9 mouse cellular contexts compared by ENCODE assay signal in the genomic region with DNA sequence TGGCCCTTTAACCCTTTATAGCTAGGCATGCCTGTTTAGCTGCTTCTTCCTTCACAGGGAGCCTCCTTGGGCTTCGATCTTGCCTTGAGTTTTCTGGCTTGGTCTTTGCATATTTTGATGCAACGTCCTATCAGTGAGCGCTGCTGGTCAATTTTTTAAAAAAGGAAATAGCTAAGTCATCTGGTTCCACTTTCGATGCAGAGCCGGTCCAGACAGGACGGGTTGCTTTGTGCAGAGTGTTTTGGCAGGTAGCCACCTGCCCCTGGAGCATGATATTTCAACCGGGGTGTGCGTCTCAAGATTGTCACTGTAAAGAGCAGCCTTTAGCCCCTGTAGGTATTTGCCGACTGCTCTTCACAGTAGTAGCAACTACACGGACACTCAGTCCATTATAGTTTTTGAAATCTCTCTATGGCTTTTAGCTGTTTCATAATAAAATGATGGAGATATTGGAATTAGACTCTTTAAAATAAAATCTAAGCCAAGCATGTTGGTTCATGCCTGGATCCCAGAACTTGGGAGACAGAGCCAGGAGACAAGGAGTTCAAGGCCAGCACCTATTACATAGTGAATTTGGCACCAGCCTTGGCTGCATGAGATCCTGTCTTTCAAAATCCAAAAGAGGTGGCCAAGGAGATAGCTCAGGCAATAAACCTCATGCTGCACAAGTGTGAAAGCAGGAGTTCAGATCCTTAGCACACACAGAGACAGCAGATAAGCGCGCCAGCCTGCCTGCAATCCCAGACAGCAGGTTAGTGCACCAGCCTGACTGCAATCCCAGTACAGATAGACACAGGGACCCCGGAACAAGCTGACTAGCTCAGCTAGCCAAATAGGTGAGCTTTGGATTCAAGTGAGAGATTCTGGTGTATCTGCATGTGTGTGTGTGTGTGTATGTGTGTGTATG. TPM values are rescaled to one million over a fixed set of nuclear protein-coding genes. Genes with fewer than 3 reads are reported as not detected.
A peak's percentile ranks its signal among the peaks of the same experiment; 100 is the strongest.
DNase-seq lines count a peak whose midpoint lies in the region; ATAC-seq and TF ChIP-seq lines count a peak whose summit lies in the region.
"Had no signal": no experiment of that assay in that cellular context is flagged by ENCODE, and none has a peak within 500 bp of the region (broad histone marks: within the 10 kb centered on the region; RNA-seq: fewer than 3 reads in every experiment).

No protein-coding gene starts in this region.

- dilution Hi-C loops in CH12.LX (cut with MboI; ENCODE audit: extremely low pct_ligation_motif_present, extremely low pct_unique_long_range_greater_than_20kb, low sequenced_read_pairs): no loop called here

- H3K79me2 ChIP-seq in CH12.LX (replicated peaks; ENCODE audit: control insufficient read depth, extremely low read depth, insufficient read depth, poor library complexity, severe bottlenecking): no peaks in the 10 kb centered on the region

- peak; percentile 44 for DNase-seq in forebrain, embryonic 11.5 days (ENCODE audit: low spot score)
- peak; percentile 35 for DNase-seq in CH12.LX (ENCODE audit: extremely low read depth)
- peak; percentile 29 for DNase-seq in gastrocnemius, postnatal 25 days
- DNase-seq in lung, postnatal 0 days (ENCODE audit: low spot score): peak; percentile 49
- DNase-seq in spleen, postnatal 4 days (ENCODE audit: low spot score in 2 of 2): no peak
- DNase-seq in layer of hippocampus, adult 2 months (ENCODE audit: low spot score in 2 of 2): no peak
- DNase-seq: cerebellum, postnatal 14 days had no signal

- no peak overlapping the region for H3K4me3 ChIP-seq in forebrain, embryonic 11.5 days (ENCODE audit: low read depth, low read length)
- no peak overlapping the region for H3K4me3 ChIP-seq in forebrain, embryonic 16.5 days (replicated peaks; ENCODE audit: low read length)
- H3K4me3 ChIP-seq in CH12.LX (replicated peaks in 1 of 3; ENCODE audit: low read depth in 2 of 3, low read length in 2 of 3, poor library complexity in 1 of 3): no peak overlapping the region
- H3K4me3 ChIP-seq in lung, postnatal 0 days (ENCODE audit: low read depth, low read length): 0 out of 2 replicates have a peak overlapping the region, but pooled peaks have one; percentile 3
- H3K4me3 ChIP-seq in layer of hippocampus, adult 2 months: no peak overlapping the region

- 0 out of 2 replicates have a peak, but pooled peaks have one; percentile 13 for TF ChIP-seq EP300 in CH12.LX (IDR thresholded peaks at IDR 0.05; ENCODE audit: low read length)
- no peak for TF ChIP-seq EP300 in lung, postnatal 0 days (IDR thresholded peaks at IDR 0.05)

- no peak overlapping the region for H3K27ac ChIP-seq in forebrain, embryonic 11.5 days (ENCODE audit: low read depth, low read length)
- no peak overlapping the region for H3K27ac ChIP-seq in forebrain, embryonic 16.5 days (ENCODE audit: low read length)
- H3K27ac ChIP-seq in CH12.LX (ENCODE audit: insufficient read depth, low read depth): no peak overlapping the region
- no peak overlapping the region for H3K27ac ChIP-seq in lung, postnatal 0 days (ENCODE audit: low read length)
- H3K27ac ChIP-seq in layer of hippocampus, adult 2 months: no peak overlapping the region

- no peaks in the 10 kb centered on the region for H3K9me3 ChIP-seq in forebrain, embryonic 11.5 days (ENCODE audit: control insufficient read depth, low read length)
- H3K9me3 ChIP-seq in forebrain, embryonic 16.5 days (ENCODE audit: control insufficient read depth, low read length): no peaks in the 10 kb centered on the region
- peaks cover 4% of the 10 kb centered on the region for H3K9me3 ChIP-seq in CH12.LX (replicated peaks; ENCODE audit: low read length)
- no peaks in the 10 kb centered on the region for H3K9me3 ChIP-seq in lung, postnatal 0 days (ENCODE audit: low read length)

- no peak for TF ChIP-seq RAD21 in CH12.LX (IDR thresholded peaks at IDR 0.05; ENCODE audit: low read depth, low read length)

- TF ChIP-seq CTCF in CH12.LX (conservative IDR thresholded peaks at IDR 0.05 in 1 of 2, IDR thresholded peaks at IDR 0.05 in 1 of 2; ENCODE audit: low read depth in 2 of 2, low read length in 2 of 2): no peak
- no peak for TF ChIP-seq CTCF in lung, postnatal 0 days (IDR thresholded peaks at IDR 0.05)
- no peak for TF ChIP-seq CTCF in layer of hippocampus, adult 2 months (conservative IDR thresholded peaks at IDR 0.05)

- H3K4me2 ChIP-seq in forebrain, embryonic 11.5 days (ENCODE audit: low read depth, low read length, severe bottlenecking): no peak overlapping the region
- H3K4me2 ChIP-seq in forebrain, embryonic 16.5 days (ENCODE audit: low read length): no peak overlapping the region
- peak overlapping the region; percentile 90 for H3K4me2 ChIP-seq in CH12.LX (ENCODE audit: insufficient read depth, low read depth, poor library complexity, severe bottlenecking)
- H3K4me2 ChIP-seq in lung, postnatal 0 days (replicated peaks; ENCODE audit: low read depth, low read length): no peak overlapping the region

- no peak for ATAC-seq in forebrain, embryonic 11.5 days (replicated peaks; ENCODE audit: low FRiP score)
- ATAC-seq in forebrain, embryonic 16.5 days: no peak
- no peak for ATAC-seq in lung, postnatal 0 days
- no peak for ATAC-seq in cerebellum, adult (ENCODE audit: insufficient number of reproducible peaks, low FRiP score, low TSS enrichment)

- H3K27me3 ChIP-seq in forebrain, embryonic 11.5 days (ENCODE audit: control insufficient read depth, insufficient read depth, low read length): no peaks in the 10 kb centered on the region
- H3K27me3 ChIP-seq in forebrain, embryonic 16.5 days (replicated peaks; ENCODE audit: control insufficient read depth, insufficient read depth, low read length): no peaks in the 10 kb centered on the region
- H3K27me3 ChIP-seq in CH12.LX (replicated peaks): no peaks in the 10 kb centered on the region
- no peaks in the 10 kb centered on the region for H3K27me3 ChIP-seq in lung, postnatal 0 days (replicated peaks; ENCODE audit: insufficient read depth, low read length)

- in situ Hi-C loops in CH12.LX (cut with MboI; ENCODE audit: low pct_ligation_motif_present, low pct_unique_long_range_greater_than_20kb, low sequenced_read_pairs): loop anchor here (5.0 kb wide), 1 partner anchor 51 kb away; no protein-coding TSS in a partner anchor

- no peaks in the 10 kb centered on the region for H3K4me1 ChIP-seq in forebrain, embryonic 11.5 days (replicated peaks; ENCODE audit: control insufficient read depth, insufficient read depth, low read length)
- peaks cover 6% of the 10 kb centered on the region; the same call in 1 of the 2 replicates for H3K4me1 ChIP-seq in forebrain, embryonic 16.5 days (replicated peaks; ENCODE audit: control insufficient read depth, insufficient read depth, low read length)
- peaks cover 0 to 20% of the 10 kb centered on the region in 2 experiments; a peak in 3 of 4 replicates for H3K4me1 ChIP-seq in CH12.LX (ENCODE audit: control insufficient read depth in 1 of 2, insufficient read depth in 2 of 2)
- H3K4me1 ChIP-seq in lung, postnatal 0 days (ENCODE audit: insufficient read depth, low read depth, low read length): no peaks in the 10 kb centered on the region

- no peaks in the 10 kb centered on the region for H3K36me3 ChIP-seq in forebrain, embryonic 11.5 days (ENCODE audit: control insufficient read depth, insufficient read depth, low read length)
- H3K36me3 ChIP-seq in forebrain, embryonic 16.5 days (ENCODE audit: control insufficient read depth, insufficient read depth): no peaks in the 10 kb centered on the region
- H3K36me3 ChIP-seq in CH12.LX (replicated peaks in 1 of 2; ENCODE audit: control insufficient read depth in 1 of 2, insufficient read depth in 1 of 2, low read length in 1 of 2): no peaks in the 10 kb centered on the region
- no peaks in the 10 kb centered on the region for H3K36me3 ChIP-seq in lung, postnatal 0 days (ENCODE audit: insufficient read depth, low read length)

- H3K9ac ChIP-seq in forebrain, embryonic 11.5 days (ENCODE audit: low read length): no peak overlapping the region
- H3K9ac ChIP-seq in forebrain, embryonic 16.5 days (replicated peaks; ENCODE audit: low read depth, low read length): no peak overlapping the region
- H3K9ac ChIP-seq in CH12.LX (ENCODE audit: insufficient read depth, low read depth): no peak overlapping the region
- no peak overlapping the region for H3K9ac ChIP-seq in lung, postnatal 0 days (replicated peaks; ENCODE audit: low read depth)

- 81% methylated on average over 13 of the region's 13 CpGs for WGBS in forebrain, embryonic 11.5 days
- 69% methylated on average over 13 of the region's 13 CpGs for WGBS in forebrain, embryonic 16.5 days
- 40% methylated on average over 13 of the region's 13 CpGs for WGBS in lung, postnatal 0 days

- no peak for TF ChIP-seq POLR2A in CH12.LX (IDR thresholded peaks at IDR 0.05; ENCODE audit: low read depth, low read length)

TF ChIP-seq in CH12.LX, 34 proteins besides CTCF, POLR2A, EP300 and RAD21:
- TF ChIP-seq TCF12 (IDR thresholded peaks at IDR 0.05; ENCODE audit: low read depth, low read length) (no peak), MAZ (IDR thresholded peaks at IDR 0.05; ENCODE audit: low read depth, low read length) (no peak), IRF4 (IDR thresholded peaks at IDR 0.05; ENCODE audit: low read depth, low read length) (peak; percentile 59; the same call in 1 of the 2 replicates), MAFK (IDR thresholded peaks at IDR 0.05; ENCODE audit: insufficient replicate concordance, low read length) (peak; percentile 85), POLR2AphosphoS2 (IDR thresholded peaks at IDR 0.05; ENCODE audit: low read depth, low read length) (no peak), ZNF384 (IDR thresholded peaks at IDR 0.05; ENCODE audit: low read depth, low read length) (peak; percentile 15; the same call in 1 of the 2 replicates), MEF2A (IDR thresholded peaks at IDR 0.05; ENCODE audit: borderline replicate concordance, low read depth, low read length) (0 out of 2 replicates have a peak, but pooled peaks have one; percentile 23), ETS1 (conservative IDR thresholded peaks at IDR 0.05; ENCODE audit: low read depth, low read length) (peak; percentile 56; the same call in 1 of the 2 replicates)

RNA-seq across cellular contexts. Expression of gene Kras, which starts 41.6 kb away (rescaled TPM):
- 134 and 144 TPM in 2 replicates for polyA plus RNA-seq in forebrain, embryonic 11.5 days (2014; fragmentation: Nextera tagmentation; extraction: Ambion mirVana)
- polyA plus RNA-seq in forebrain, embryonic 16.5 days (2015; fragmentation: Nextera tagmentation; extraction: Ambion mirVana): 127 and 130 TPM in 2 replicates
- 5.9 and 7.6 TPM in 2 replicates for total RNA-seq in CH12.LX (2012; rRNA removed)
- total RNA-seq in CH12.LX (2014; rRNA removed): 18.8 and 22.3 TPM in 2 replicates
- polyA plus RNA-seq in CH12.LX (2012; ENCODE audit: insufficient read length, low read depth): 32.8 and 44.6 TPM in 2 replicates
- 10 to 100 TPM; 18.5 to 20.8 TPM for total RNA-seq in gastrocnemius, postnatal 25 days (2021)
- 90.5 and 98.6 TPM in 2 replicates for polyA plus RNA-seq in lung, postnatal 0 days (2015; fragmentation: Nextera tagmentation; extraction: Ambion mirVana)
- 10 to 100 TPM; 69.7 to 73.6 TPM for total RNA-seq in layer of hippocampus, adult 2 months (2021)

Comparison
In these comparisons a context has a peak if more than half of its experiments do, and no peak if none do; other contexts are left out.
1. DNase-seq: peak in forebrain, embryonic 11.5 days (single experiment), CH12.LX (single experiment), gastrocnemius, postnatal 25 days (single experiment) and lung, postnatal 0 days (single experiment); none in spleen, postnatal 4 days (0 of 2) and layer of hippocampus, adult 2 months (0 of 2).